In the genomic region with DNA sequence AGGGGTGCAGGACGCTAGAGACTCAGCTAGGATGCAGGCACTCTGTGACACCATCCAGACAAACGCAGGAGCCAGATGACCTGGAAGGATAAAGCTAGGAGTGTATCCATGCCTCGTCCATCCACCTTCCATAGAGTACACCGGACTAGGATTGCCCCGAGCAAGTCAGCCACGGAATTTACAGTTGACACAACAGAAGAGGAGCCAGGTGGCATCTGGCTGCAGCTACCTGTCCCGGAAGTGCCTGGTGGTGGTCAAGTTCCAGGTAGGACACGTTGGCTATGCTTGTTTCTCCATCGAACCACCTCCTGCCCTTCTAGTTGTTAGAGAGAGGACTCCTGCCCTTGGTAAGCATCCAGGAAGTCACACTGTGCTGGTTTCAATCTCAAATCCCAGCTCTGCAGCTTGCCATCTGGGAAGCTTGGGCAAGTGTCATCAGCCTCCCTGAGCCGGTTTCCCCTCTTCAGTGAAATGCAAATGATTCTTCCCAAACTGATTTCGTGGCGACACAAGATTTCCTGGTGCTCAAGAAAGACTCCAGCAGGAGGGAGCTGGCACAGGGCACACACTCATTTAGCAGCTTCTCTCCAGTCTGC, we compare ENCODE assay signal across 8 mouse cellular contexts. TPM values are rescaled to one million over a fixed set of nuclear protein-coding genes. Genes with fewer than 3 reads are reported as not detected.
DNase-seq lines count a peak whose midpoint lies in the region; ATAC-seq lines count a peak whose summit lies in the region.

No protein-coding gene starts in this region.

- no peak for ATAC-seq in liver, embryonic 11.5 days (replicated peaks; ENCODE audit: low FRiP score)
- ATAC-seq in intestine, embryonic 15.5 days, result no peak; the same call in 1 of the 2 replicates
- ATAC-seq in neural tube, embryonic 15.5 days (ENCODE audit: low FRiP score), result peak; percentile 29; the same call in 1 of the 2 replicates

- WGBS in liver, embryonic 11.5 days, result 9% methylated on average over 12 of the region's 12 CpGs
- WGBS in embryonic facial prominence, embryonic 10.5 days, result 4% methylated on average over 12 of the region's 12 CpGs
- 5% methylated on average over 12 of the region's 12 CpGs for WGBS in intestine, embryonic 15.5 days
- 4% methylated on average over 12 of the region's 12 CpGs for WGBS in neural tube, embryonic 15.5 days

- H3K27me3 ChIP-seq in liver, embryonic 11.5 days (replicated peaks; ENCODE audit: control insufficient read depth, insufficient read depth, low read length), result peaks cover 68% of the 10 kb centered on the region
- H3K27me3 ChIP-seq in embryonic facial prominence, embryonic 10.5 days (replicated peaks; ENCODE audit: low read depth, poor library complexity, severe bottlenecking), result peaks cover 77% of the 10 kb centered on the region
- H3K27me3 ChIP-seq in intestine, embryonic 15.5 days (replicated peaks), result peaks cover 54% of the 10 kb centered on the region
- H3K27me3 ChIP-seq in neural tube, embryonic 15.5 days (replicated peaks), result peaks cover 4% of the 10 kb centered on the region; the same call in 1 of the 2 replicates

- no peak for DNase-seq in liver, embryonic 11.5 days (ENCODE audit: low spot score)
- DNase-seq in liver, result no peak
- no peak for DNase-seq in embryonic facial prominence, embryonic 10.5 days (ENCODE audit: low spot score)
- DNase-seq in gastrocnemius, postnatal 4 days (ENCODE audit: low spot score in 2 of 2), result no peak
- DNase-seq in left cerebral cortex, adult 8-10 months (ENCODE audit: low spot score in 2 of 2), result no peak
- no peak for DNase-seq in frontal cortex, postnatal 10 days (ENCODE audit: low spot score in 2 of 2)

- H3K36me3 ChIP-seq in liver, embryonic 11.5 days (ENCODE audit: control insufficient read depth, insufficient read depth, low read length), result no peaks in the 10 kb centered on the region
- no peaks in the 10 kb centered on the region for H3K36me3 ChIP-seq in embryonic facial prominence, embryonic 10.5 days (replicated peaks)
- no peaks in the 10 kb centered on the region for H3K36me3 ChIP-seq in intestine, embryonic 15.5 days
- no peaks in the 10 kb centered on the region for H3K36me3 ChIP-seq in neural tube, embryonic 15.5 days

- H3K4me1 ChIP-seq in liver, embryonic 11.5 days (replicated peaks; ENCODE audit: control insufficient read depth, insufficient read depth, low read length), result peaks cover 12% of the 10 kb centered on the region
- peaks cover 45% of the 10 kb centered on the region for H3K4me1 ChIP-seq in embryonic facial prominence, embryonic 10.5 days
- peaks cover 25% of the 10 kb centered on the region for H3K4me1 ChIP-seq in intestine, embryonic 15.5 days (replicated peaks)
- peaks cover 41% of the 10 kb centered on the region for H3K4me1 ChIP-seq in neural tube, embryonic 15.5 days

- H3K9ac ChIP-seq in liver, embryonic 11.5 days (ENCODE audit: low read depth, low read length), result peak overlapping the region; percentile 20; the same call in 1 of the 2 replicates
- H3K9ac ChIP-seq in intestine, embryonic 15.5 days, result 0 out of 2 replicates have a peak overlapping the region, but pooled peaks have one; percentile 46
- H3K9ac ChIP-seq in neural tube, embryonic 15.5 days (replicated peaks), result peak overlapping the region; percentile 82

- peak overlapping the region; percentile 64 for H3K4me3 ChIP-seq in liver, embryonic 11.5 days (ENCODE audit: low read depth, low read length)
- peak overlapping the region; percentile 79 for H3K4me3 ChIP-seq in embryonic facial prominence, embryonic 10.5 days
- H3K4me3 ChIP-seq in intestine, embryonic 15.5 days (replicated peaks), result peak overlapping the region; percentile 61
- peak overlapping the region; percentile 68 for H3K4me3 ChIP-seq in neural tube, embryonic 15.5 days (replicated peaks)

- H3K27ac ChIP-seq in liver, embryonic 11.5 days (ENCODE audit: low read depth, low read length), result no peak overlapping the region
- H3K27ac ChIP-seq in embryonic facial prominence, embryonic 10.5 days (replicated peaks), result peak overlapping the region; percentile 75; the same call in 1 of the 2 replicates
- no peak overlapping the region for H3K27ac ChIP-seq in intestine, embryonic 15.5 days
- H3K27ac ChIP-seq in neural tube, embryonic 15.5 days (replicated peaks), result peak overlapping the region; percentile 81

- no peaks in the 10 kb centered on the region for H3K9me3 ChIP-seq in liver, embryonic 11.5 days (ENCODE audit: control insufficient read depth, low read length)
- H3K9me3 ChIP-seq in embryonic facial prominence, embryonic 10.5 days, result no peaks in the 10 kb centered on the region
- H3K9me3 ChIP-seq in intestine, embryonic 15.5 days, result no peaks in the 10 kb centered on the region
- H3K9me3 ChIP-seq in neural tube, embryonic 15.5 days (replicated peaks), result no peaks in the 10 kb centered on the region

- peak overlapping the region; percentile 98 for H3K4me2 ChIP-seq in liver, embryonic 11.5 days
- peak overlapping the region; percentile 100 for H3K4me2 ChIP-seq in intestine, embryonic 15.5 days (replicated peaks)
- H3K4me2 ChIP-seq in neural tube, embryonic 15.5 days, result peak overlapping the region; percentile 99

RNA-seq across cellular contexts. Expression of a gene that starts 0.5 kb away (rescaled TPM):
- polyA plus RNA-seq in liver, embryonic 11.5 days (2014; fragmentation: Nextera tagmentation; extraction: Ambion mirVana), result 0.89 and 1.4 TPM in 2 replicates
- polyA plus RNA-seq in embryonic facial prominence, embryonic 10.5 days (2016; fragmentation: Nextera tagmentation; extraction: Ambion mirVana), result 1.3 and 1.4 TPM in 2 replicates
- polyA plus RNA-seq in intestine, embryonic 15.5 days (2015; fragmentation: Nextera tagmentation; extraction: Ambion mirVana), result 1.5 and 2.3 TPM in 2 replicates
- 17.4 and 23.1 TPM in 2 replicates for polyA plus RNA-seq in neural tube, embryonic 15.5 days (2015; fragmentation: Nextera tagmentation; extraction: Ambion mirVana)
- 1 to 10 TPM; 4.2 to 5.1 TPM for total RNA-seq in gastrocnemius, postnatal 4 days (2021)
- total RNA-seq in left cerebral cortex, adult 8-10 months (2022), result 100 to 1,000 TPM; 228 to 252 (median 243) TPM

RNA-seq across cellular contexts. Expression of a gene that starts 36.7 kb away (rescaled TPM):
- 56.2 and 59.5 TPM in 2 replicates for polyA plus RNA-seq in liver, embryonic 11.5 days (2014; fragmentation: Nextera tagmentation; extraction: Ambion mirVana)
- 73.6 and 80.6 TPM in 2 replicates for polyA plus RNA-seq in embryonic facial prominence, embryonic 10.5 days (2016; fragmentation: Nextera tagmentation; extraction: Ambion mirVana)
- 89.9 and 113 TPM in 2 replicates for polyA plus RNA-seq in intestine, embryonic 15.5 days (2015; fragmentation: Nextera tagmentation; extraction: Ambion mirVana)
- 34.3 and 40.4 TPM in 2 replicates for polyA plus RNA-seq in neural tube, embryonic 15.5 days (2015; fragmentation: Nextera tagmentation; extraction: Ambion mirVana)
- total RNA-seq in gastrocnemius, postnatal 4 days (2021), result 100 to 1,000 TPM; 198 to 217 TPM
- 10 to 100 TPM; 66.1 to 84.8 (median 72.3) TPM for total RNA-seq in left cerebral cortex, adult 8-10 months (2022)

RNA-seq across cellular contexts. Expression of a gene that starts 40.9 kb away (rescaled TPM):
- polyA plus RNA-seq in liver, embryonic 11.5 days (2014; fragmentation: Nextera tagmentation; extraction: Ambion mirVana), result 171 and 181 TPM in 2 replicates
- 114 and 122 TPM in 2 replicates for polyA plus RNA-seq in embryonic facial prominence, embryonic 10.5 days (2016; fragmentation: Nextera tagmentation; extraction: Ambion mirVana)
- polyA plus RNA-seq in intestine, embryonic 15.5 days (2015; fragmentation: Nextera tagmentation; extraction: Ambion mirVana), result 126 and 128 TPM in 2 replicates
- polyA plus RNA-seq in neural tube, embryonic 15.5 days (2015; fragmentation: Nextera tagmentation; extraction: Ambion mirVana), result 117 and 127 TPM in 2 replicates
- total RNA-seq in gastrocnemius, postnatal 4 days (2021), result 10 to 100 TPM; 20.2 to 25.0 TPM
- 10 to 100 TPM; 72.0 to 91.4 (median 77.3) TPM for total RNA-seq in left cerebral cortex, adult 8-10 months (2022)

RNA-seq across cellular contexts. Expression of a gene that starts 59.9 kb away (rescaled TPM):
- 26.8 and 27.3 TPM in 2 replicates for polyA plus RNA-seq in liver, embryonic 11.5 days (2014; fragmentation: Nextera tagmentation; extraction: Ambion mirVana)
- polyA plus RNA-seq in embryonic facial prominence, embryonic 10.5 days (2016; fragmentation: Nextera tagmentation; extraction: Ambion mirVana), result 63.5 and 68.7 TPM in 2 replicates
- 25.7 and 26.6 TPM in 2 replicates for polyA plus RNA-seq in intestine, embryonic 15.5 days (2015; fragmentation: Nextera tagmentation; extraction: Ambion mirVana)
- polyA plus RNA-seq in neural tube, embryonic 15.5 days (2015; fragmentation: Nextera tagmentation; extraction: Ambion mirVana), result 31.1 and 31.8 TPM in 2 replicates
- total RNA-seq in gastrocnemius, postnatal 4 days (2021), result 10 to 100 TPM; 19.9 to 20.3 TPM
- 10 to 100 TPM; 21.2 to 26.9 (median 24.2) TPM for total RNA-seq in left cerebral cortex, adult 8-10 months (2022)

Comparison
In these comparisons a context has a peak if more than half of its experiments do, and no peak if none do; other contexts are left out.
1. H3K27ac ChIP-seq: peak in embryonic facial prominence, embryonic 10.5 days (single experiment) and neural tube, embryonic 15.5 days (single experiment); none in liver, embryonic 11.5 days (single experiment) and intestine, embryonic 15.5 days (single experiment).
2. H3K9ac ChIP-seq: peak in every context shown above with its lines; median percentile 82 in neural tube, embryonic 15.5 days; 46 in intestine, embryonic 15.5 days; 20 in liver, embryonic 11.5 days.
3. Peak in every context shown above with its lines, with median percentiles within 50 percentile points of each other: H3K4me2 ChIP-seq and H3K4me3 ChIP-seq.